Mouse (Mus musculus) T-helper 2 cell (primary cell): ENCODE measurements around the gene Abca4.

ENCODE experiments used
- in situ Hi-C: fragments of 300-600 bp; cut with MboI, MseI; formaldehyde crosslinking; loops from one replicate; pipeline ENCODE4 v1.15.1; 2025; ENCODE audit warnings: high pct_unique_total_duplicates

The Abca4 gene

DNA sequence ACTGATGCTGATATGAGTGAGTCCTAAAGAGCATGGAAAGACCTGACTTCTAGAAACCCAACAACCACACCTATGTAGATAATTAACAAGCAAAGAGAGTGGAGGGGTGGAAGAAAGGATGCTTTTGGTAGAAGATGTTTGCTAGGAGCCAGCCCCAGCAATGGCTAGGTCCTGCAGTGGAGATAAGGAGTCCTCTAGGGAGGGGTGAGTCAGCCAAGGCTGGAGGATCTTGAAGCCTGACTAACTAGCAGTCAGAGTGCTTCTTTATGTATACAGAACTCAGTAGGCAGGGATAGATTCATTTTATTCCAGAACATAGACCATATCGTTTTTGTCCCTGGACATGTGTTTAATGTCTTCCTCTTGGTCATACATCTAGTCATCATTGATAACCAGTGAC lies 115.2 kb downstream of the Abca4 start:
- in situ Hi-C loops: no loop called here

GRCm38 (mm10) chr3:122169616-122170178 lies 125.5 kb downstream of the Abca4 start:
- in situ Hi-C loops: no loop called here

DNA sequence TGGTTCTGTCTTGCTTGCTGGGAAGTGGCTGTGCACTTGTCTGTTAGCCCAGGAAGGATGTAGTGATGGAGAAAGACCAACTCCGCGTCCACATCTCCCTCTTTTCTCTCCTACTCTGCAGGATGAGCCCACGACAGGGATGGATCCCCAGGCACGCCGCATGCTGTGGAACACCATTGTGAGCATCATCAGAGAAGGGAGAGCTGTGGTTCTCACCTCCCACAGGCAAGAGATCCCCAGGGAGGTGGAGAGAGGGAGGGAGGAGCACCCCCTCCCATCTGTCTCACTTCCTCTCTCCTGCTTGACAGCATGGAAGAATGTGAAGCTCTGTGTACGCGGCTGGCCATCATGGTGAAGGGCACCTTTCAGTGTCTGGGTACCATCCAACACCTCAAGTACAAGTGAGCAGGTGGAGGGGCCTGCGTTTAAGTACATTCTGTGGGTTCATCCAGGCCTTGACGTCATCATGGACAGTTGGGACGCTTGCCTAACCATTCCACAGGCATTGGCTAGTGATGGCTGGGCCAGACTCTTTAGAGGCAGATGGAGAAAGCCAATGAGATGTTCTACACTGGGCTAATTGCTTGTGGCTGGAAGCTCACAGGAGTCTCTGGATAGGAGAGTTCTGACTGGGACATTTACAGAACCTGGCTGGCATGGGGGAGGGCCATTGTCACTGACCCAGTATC lies 126.5 kb downstream of the Abca4 start:
- in situ Hi-C loops: no loop called here

DNA sequence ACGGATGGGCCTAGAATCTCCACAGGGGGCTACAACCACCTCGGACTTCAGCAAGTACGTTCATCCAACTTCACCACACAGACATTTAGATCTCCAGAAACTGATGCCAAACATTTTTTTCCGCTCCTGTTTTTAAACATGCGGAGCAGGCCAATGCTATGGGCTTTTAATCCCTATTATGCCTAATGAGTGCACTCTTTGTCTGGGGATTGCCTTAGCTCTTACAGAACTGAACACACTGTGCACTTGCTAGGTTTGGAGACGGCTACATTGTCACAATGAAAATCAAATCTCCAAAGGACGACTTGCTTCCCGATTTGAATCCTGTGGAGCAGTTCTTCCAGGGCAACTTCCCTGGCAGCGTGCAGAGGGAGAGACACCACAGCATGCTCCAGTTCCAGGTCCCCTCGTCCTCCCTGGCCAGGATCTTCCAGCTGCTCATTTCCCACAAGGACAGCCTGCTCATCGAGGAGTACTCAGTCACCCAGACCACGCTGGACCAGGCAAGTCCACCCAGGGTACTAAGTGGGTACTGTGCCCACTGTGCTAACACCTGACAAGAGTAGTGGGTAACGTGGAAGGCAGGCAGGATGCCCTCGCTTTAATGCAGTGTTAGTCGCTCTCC lies 129.4 kb downstream of the Abca4 start:
- in situ Hi-C loops: no loop called here

GRCm38 (mm10) chr3:122176018-122176417 lies 131.8 kb downstream of the Abca4 start:
- in situ Hi-C loops: no loop called here

DNA sequence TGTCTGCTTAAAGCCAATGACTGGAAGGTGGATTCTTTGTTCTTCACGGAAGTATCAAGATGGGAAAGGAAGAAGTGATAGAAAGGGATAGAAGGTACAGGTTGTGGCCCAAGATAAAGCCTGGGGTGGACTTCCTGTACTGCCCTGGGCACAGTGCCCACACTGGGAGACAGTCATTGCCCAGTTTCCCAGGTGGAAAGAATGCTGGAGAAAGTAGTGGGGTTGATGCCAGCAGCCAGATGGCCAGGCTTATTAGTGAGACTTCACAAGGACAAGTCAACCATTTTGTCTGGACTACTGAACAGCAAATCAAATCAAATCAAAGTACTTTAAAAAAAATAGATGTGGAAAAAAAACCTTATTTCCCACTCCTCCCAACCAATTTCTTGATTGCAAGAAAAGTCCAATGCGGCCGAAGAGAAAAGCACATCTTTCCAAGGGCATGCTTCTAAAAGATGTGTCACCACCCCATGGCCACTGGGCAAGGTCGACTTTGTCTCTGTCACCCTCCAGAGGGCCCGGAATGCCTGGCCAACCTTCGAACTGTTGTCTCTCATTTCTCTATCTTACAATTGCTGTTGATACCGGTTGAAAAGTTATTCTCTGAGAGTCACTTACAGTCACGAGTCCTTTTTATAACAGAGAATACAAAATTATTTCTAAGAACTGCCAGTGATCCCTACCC lies 132.6 kb downstream of the Abca4 start:
- in situ Hi-C loops: no loop called here

- in situ Hi-C loops: no loop called here
Observed at GRCm38 (mm10) chr3:122184109-122184508, 139.9 kb downstream of the Abca4 start.

DNA sequence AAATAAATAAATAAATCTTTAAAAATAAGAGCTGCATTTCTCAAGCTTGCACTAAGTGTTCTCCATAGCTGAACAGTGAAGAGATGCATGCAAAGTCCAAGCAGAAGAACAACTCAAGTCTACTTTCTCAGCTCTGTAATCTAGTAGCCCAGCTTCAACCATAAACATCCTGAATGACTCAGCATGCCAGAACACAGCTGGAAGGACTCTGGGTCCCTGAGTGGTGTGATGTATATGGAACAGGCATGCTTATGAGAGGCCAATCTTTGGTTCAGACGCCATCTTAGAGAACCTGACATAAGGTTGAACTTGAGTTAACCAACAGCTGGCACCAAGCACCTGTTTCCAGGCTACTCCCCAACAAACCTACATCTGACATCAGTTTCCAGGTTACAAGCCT lies 142.7 kb downstream of the Abca4 start:
- in situ Hi-C loops: no loop called here

GRCm38 (mm10) chr3:122196621-122197298 lies 152.5 kb downstream of the Abca4 start:
- in situ Hi-C loops: no loop called here

GRCm38 (mm10) chr3:122198532-122198931 lies 154.3 kb downstream of the Abca4 start:
- in situ Hi-C loops: no loop called here

DNA sequence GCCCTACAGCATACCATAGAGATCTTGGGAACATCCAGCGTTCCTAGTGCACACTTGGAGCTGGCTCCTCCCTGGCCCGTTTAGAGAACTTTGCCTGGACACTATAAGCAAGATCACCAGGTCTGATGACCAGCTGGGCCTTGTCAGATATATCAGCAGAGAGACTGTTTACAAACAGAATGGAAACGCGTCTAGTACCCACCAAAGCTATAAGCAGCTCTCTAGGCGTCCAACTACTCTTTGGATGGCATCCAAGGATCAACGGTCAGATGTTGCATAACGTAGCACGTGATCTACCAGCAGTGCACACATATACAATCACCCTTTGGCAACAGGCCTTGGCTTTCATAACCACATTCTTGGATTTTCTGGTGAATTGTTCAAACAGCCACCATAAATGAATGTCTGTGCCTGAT lies 154.7 kb downstream of the Abca4 start:
- in situ Hi-C loops: no loop called here

GRCm38 (mm10) chr3:122199600-122199999 lies 155.4 kb downstream of the Abca4 start:
- in situ Hi-C loops: no loop called here

DNA sequence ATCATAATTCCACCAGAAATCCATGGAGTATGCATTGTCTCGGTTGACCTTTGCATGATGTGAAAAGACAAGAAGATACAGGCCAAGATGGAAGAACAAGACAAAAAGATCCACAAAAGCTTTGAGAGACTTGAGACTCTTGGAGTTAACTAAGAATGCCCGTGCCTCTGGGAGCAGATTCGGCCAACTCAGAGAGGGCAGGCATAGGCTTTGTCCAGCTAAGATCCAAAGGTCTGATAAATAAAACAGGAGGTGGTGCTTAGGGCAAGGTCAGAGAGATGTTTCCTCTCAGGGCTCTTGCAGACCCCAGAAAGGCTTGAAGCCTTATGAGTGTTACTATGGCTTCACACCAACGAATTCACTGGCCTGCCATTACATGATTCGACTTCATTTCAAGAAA lies 155.8 kb downstream of the Abca4 start:
- in situ Hi-C loops: no loop called here

- in situ Hi-C loops: no loop called here
Observed at GRCm38 (mm10) chr3:122200447-122200846, 156.2 kb downstream of the Abca4 start.

DNA sequence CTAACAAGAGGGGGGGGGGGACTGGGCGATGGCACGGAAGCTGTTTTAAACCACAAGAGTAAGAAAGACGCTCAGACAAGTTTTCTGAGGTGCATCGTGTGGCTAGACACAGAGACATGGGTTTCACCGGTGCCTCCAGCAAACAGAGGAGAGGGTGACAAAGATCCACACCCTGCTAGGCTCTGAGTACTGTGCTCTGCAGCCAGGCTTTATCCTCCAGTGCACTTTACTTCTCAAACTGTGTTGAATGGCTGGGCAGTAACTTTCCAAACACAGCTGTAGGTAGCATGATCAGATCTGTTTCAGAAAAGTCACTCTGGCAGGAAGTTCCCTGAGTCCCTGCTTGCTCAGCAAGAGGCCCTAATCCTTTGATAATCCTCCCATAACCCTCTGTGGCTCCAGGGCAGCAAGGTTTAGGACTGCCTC lies 158.1 kb downstream of the Abca4 start:
- in situ Hi-C loops: no loop called here

GRCm38 (mm10) chr3:122203675-122204329 lies 159.6 kb downstream of the Abca4 start:
- in situ Hi-C loops: no loop called here

DNA sequence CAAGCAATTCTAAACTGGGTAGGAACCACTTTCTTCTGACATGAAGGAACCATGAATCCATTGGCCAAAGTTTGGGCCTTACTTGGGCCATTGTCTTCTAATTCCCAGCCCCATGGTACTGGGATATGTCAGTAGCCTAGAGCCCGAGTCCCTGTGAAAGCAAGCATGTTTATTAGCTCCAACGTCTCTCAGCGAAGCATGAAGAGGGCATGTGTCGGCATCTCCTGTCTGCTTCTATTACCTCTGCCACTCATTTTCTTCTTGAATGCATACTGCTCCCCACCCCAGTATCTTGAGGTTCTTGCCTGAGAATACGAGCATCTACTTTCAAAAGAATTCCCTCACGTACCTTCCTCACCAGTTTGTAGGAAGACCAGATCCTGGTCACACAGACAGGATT lies 161.5 kb downstream of the Abca4 start:
- in situ Hi-C loops: no loop called here

- in situ Hi-C loops: no loop called here
Observed at GRCm38 (mm10) chr3:122206279-122207070, 162.2 kb downstream of the Abca4 start.

- in situ Hi-C loops: no loop called here
Observed at GRCm38 (mm10) chr3:122207766-122208165, 163.5 kb downstream of the Abca4 start.
